Mouse (Mus musculus): Measurements from ENCODE around the gene Siglecg.

- TF ChIP-seq GATA1 (IDR thresholded peaks at IDR 0.05; ENCODE audit: borderline replicate concordance, low read length) (no peak), FLI1 (IDR thresholded peaks at IDR 0.05; ENCODE audit: low read length) (no peak)
Measured at GRCm38 (mm10) chr7:43358556-43358955, 49.4 kb upstream of the Siglecg start.

Measured in megakaryocyte, embryonic 14.5 days (primary cell).